ENCODE assay signal across 8 mouse cellular contexts in the genomic region with DNA sequence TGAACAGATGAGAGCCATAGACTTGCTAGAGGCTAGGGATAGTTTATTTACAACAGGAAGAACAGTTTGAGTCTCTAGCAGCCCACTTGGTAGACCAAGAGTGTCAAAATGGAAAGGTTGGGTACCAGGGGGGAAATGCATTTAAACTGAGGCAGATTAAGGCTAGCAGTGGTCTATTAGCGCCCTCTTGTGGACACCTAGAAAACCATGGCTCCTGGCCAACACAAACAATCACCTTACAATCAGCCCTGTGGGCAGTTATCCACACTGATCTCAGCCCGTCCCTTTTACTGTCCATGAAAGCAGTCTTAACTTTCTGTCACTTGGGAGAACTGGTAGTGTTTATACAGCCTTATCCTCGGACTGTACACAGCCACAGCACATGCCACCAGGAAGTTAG. TPM values are rescaled to one million over a fixed set of nuclear protein-coding genes. Genes with fewer than 3 reads are reported as not detected.
A peak's percentile ranks its signal among the peaks of the same experiment; 100 is the strongest.
DNase-seq lines count a peak whose midpoint lies in the region; ATAC-seq and TF ChIP-seq lines count a peak whose summit lies in the region.

No protein-coding gene starts in this region.

- intact Hi-C loops in left cerebral cortex, postnatal 4 days (cut with DNase I), result loop anchor here (2.0 to 5.0 kb wide), 2 partner anchors 62 to 354 kb away; no protein-coding TSS in a partner anchor

- TF ChIP-seq POLR2A in thymus, adult 2 months (IDR thresholded peaks at IDR 0.05; ENCODE audit: control insufficient read depth, extremely low read depth, insufficient read depth, low read length, poor library complexity), result no peak

- no peak overlapping the region for H3K4me2 ChIP-seq in forebrain, embryonic 11.5 days (ENCODE audit: low read depth, low read length, severe bottlenecking)
- H3K4me2 ChIP-seq in hindbrain, postnatal 0 days (ENCODE audit: low read depth, low read length), result no peak overlapping the region
- H3K4me2 ChIP-seq in neural tube, embryonic 11.5 days (ENCODE audit: low read depth), result no peak overlapping the region

- H3K27ac ChIP-seq in thymus, adult 2 months (ENCODE audit: control insufficient read depth, insufficient read depth, low read length), result no peak overlapping the region
- H3K27ac ChIP-seq in forebrain, embryonic 11.5 days (ENCODE audit: low read depth, low read length), result no peak overlapping the region
- H3K27ac ChIP-seq in hindbrain, postnatal 0 days, result no peak overlapping the region
- no peak overlapping the region for H3K27ac ChIP-seq in neural tube, embryonic 11.5 days (ENCODE audit: low read depth, low read length)

- no peaks in the 10 kb centered on the region for H3K9me3 ChIP-seq in forebrain, embryonic 11.5 days (ENCODE audit: control insufficient read depth, low read length)
- no peaks in the 10 kb centered on the region for H3K9me3 ChIP-seq in hindbrain, postnatal 0 days (ENCODE audit: low read length)
- no peaks in the 10 kb centered on the region for H3K9me3 ChIP-seq in neural tube, embryonic 11.5 days (ENCODE audit: control insufficient read depth, low read length)

- TF ChIP-seq CTCF in thymus, adult 2 months (IDR thresholded peaks at IDR 0.05; ENCODE audit: borderline replicate concordance, control insufficient read depth, extremely low read depth, insufficient read depth, low read length, poor library complexity), result no peak
- TF ChIP-seq CTCF in hindbrain, postnatal 0 days (IDR thresholded peaks at IDR 0.05; ENCODE audit: low read depth), result peak; percentile 98

- peaks cover 18% of the 10 kb centered on the region for H3K36me3 ChIP-seq in thymus, adult 2 months (ENCODE audit: control insufficient read depth, insufficient read depth, low read length)
- H3K36me3 ChIP-seq in forebrain, embryonic 11.5 days (ENCODE audit: control insufficient read depth, insufficient read depth, low read length), result peaks cover 13% of the 10 kb centered on the region
- H3K36me3 ChIP-seq in hindbrain, postnatal 0 days (ENCODE audit: insufficient read depth, low read length), result peaks cover 22% of the 10 kb centered on the region; the same call in 1 of the 2 replicates
- H3K36me3 ChIP-seq in neural tube, embryonic 11.5 days (ENCODE audit: control insufficient read depth, insufficient read depth, low read length), result peaks cover 9% of the 10 kb centered on the region

- 3% methylated on average over 3 of the region's 3 CpGs for WGBS in thymus, adult 2 months
- WGBS in forebrain, embryonic 11.5 days, result 13% methylated on average over 3 of the region's 3 CpGs
- 2% methylated on average over 3 of the region's 3 CpGs for WGBS in hindbrain, postnatal 0 days
- WGBS in neural tube, embryonic 11.5 days, result 3% methylated on average over 3 of the region's 3 CpGs

- peak; percentile 22 for ATAC-seq in forebrain, embryonic 11.5 days (replicated peaks; ENCODE audit: low FRiP score)
- peak; percentile 24 for ATAC-seq in hindbrain, postnatal 0 days
- no peak for ATAC-seq in neural tube, embryonic 11.5 days (ENCODE audit: insufficient read depth, low FRiP score, low TSS enrichment)

- H3K4me3 ChIP-seq in thymus, adult 2 months (ENCODE audit: control insufficient read depth, insufficient read depth, low read length), result no peak overlapping the region
- no peak overlapping the region for H3K4me3 ChIP-seq in forebrain, embryonic 11.5 days (ENCODE audit: low read depth, low read length)
- no peak overlapping the region for H3K4me3 ChIP-seq in hindbrain, postnatal 0 days (ENCODE audit: low read length)
- H3K4me3 ChIP-seq in neural tube, embryonic 11.5 days (ENCODE audit: low read depth, low read length), result no peak overlapping the region

- no peaks in the 10 kb centered on the region for H3K27me3 ChIP-seq in thymus, adult 2 months (ENCODE audit: control insufficient read depth, insufficient read depth, low read length)
- no peaks in the 10 kb centered on the region for H3K27me3 ChIP-seq in forebrain, embryonic 11.5 days (ENCODE audit: control insufficient read depth, insufficient read depth, low read length)
- H3K27me3 ChIP-seq in hindbrain, postnatal 0 days (ENCODE audit: insufficient read depth, low read length), result no peaks in the 10 kb centered on the region
- no peaks in the 10 kb centered on the region for H3K27me3 ChIP-seq in neural tube, embryonic 11.5 days (ENCODE audit: control insufficient read depth, insufficient read depth, low read length)

- no peak overlapping the region for H3K9ac ChIP-seq in forebrain, embryonic 11.5 days (ENCODE audit: low read length)
- no peak overlapping the region for H3K9ac ChIP-seq in hindbrain, postnatal 0 days (replicated peaks; ENCODE audit: low read length)
- no peak overlapping the region for H3K9ac ChIP-seq in neural tube, embryonic 11.5 days (ENCODE audit: low read length)

- peaks cover 9% of the 10 kb centered on the region for H3K4me1 ChIP-seq in thymus, adult 2 months (replicated peaks; ENCODE audit: control insufficient read depth, insufficient read depth, low read length)
- H3K4me1 ChIP-seq in forebrain, embryonic 11.5 days (replicated peaks; ENCODE audit: control insufficient read depth, insufficient read depth, low read length), result peaks cover 7% of the 10 kb centered on the region
- H3K4me1 ChIP-seq in hindbrain, postnatal 0 days (ENCODE audit: insufficient read depth, low read length), result no peaks in the 10 kb centered on the region
- peaks cover 6% of the 10 kb centered on the region for H3K4me1 ChIP-seq in neural tube, embryonic 11.5 days (ENCODE audit: control insufficient read depth, insufficient read depth, low read length)

- DNase-seq in thymus, adult 2 months, result peak; percentile 57
- DNase-seq in thymus, adult 18-20 months, result no peak
- DNase-seq in c-Kit-negative CD71-positive TER-119-positive erythroid progenitor cells, embryonic 14.5 days (ENCODE audit: low read depth, low spot score), result peak; percentile 62
- DNase-seq in forebrain, embryonic 11.5 days (ENCODE audit: low spot score), result peak; percentile 77
- DNase-seq in hindbrain, postnatal 0 days (ENCODE audit: low spot score), result peak; percentile 90
- DNase-seq in left cerebral cortex, postnatal 4 days, result peak; percentile 64
- peak; percentile 72 for DNase-seq in neural tube, embryonic 11.5 days (ENCODE audit: low spot score)
- DNase-seq in thymus, postnatal 36 days, result peak; percentile 37 to 50

RNA-seq across cellular contexts. Expression of gene Eif1b, which starts 4.7 kb away (rescaled TPM):
- polyA plus RNA-seq in thymus, adult 2 months (2012; rRNA removed), result 94.4 and 113 TPM in 2 replicates
- 332 and 346 TPM in 2 replicates for polyA plus RNA-seq in forebrain, embryonic 11.5 days (2014; fragmentation: Nextera tagmentation; extraction: Ambion mirVana)
- 80.5 and 82.6 TPM in 2 replicates for total RNA-seq in hindbrain, postnatal 0 days (2014; rRNA removed)
- polyA plus RNA-seq in hindbrain, postnatal 0 days (2015; fragmentation: Nextera tagmentation; extraction: Ambion mirVana), result 325 and 329 TPM in 2 replicates
- 100 to 1,000 TPM; 229 to 238 TPM for total RNA-seq in left cerebral cortex, postnatal 4 days (2021)
- 248 and 271 TPM in 2 replicates for polyA plus RNA-seq in neural tube, embryonic 11.5 days (2014; fragmentation: Nextera tagmentation; extraction: Ambion mirVana)

RNA-seq across cellular contexts. Expression of gene Entpd3, which starts 42.9 kb away (rescaled TPM):
- polyA plus RNA-seq in thymus, adult 2 months (2012; rRNA removed), result 2.0 TPM in 2 replicates
- 0.32 TPM in 1 of 2 replicates, not detected in the other for polyA plus RNA-seq in forebrain, embryonic 11.5 days (2014; fragmentation: Nextera tagmentation; extraction: Ambion mirVana)
- total RNA-seq in hindbrain, postnatal 0 days (2014; rRNA removed), result 4.0 and 7.0 TPM in 2 replicates
- polyA plus RNA-seq in hindbrain, postnatal 0 days (2015; fragmentation: Nextera tagmentation; extraction: Ambion mirVana), result 3.7 and 4.4 TPM in 2 replicates
- 1 to 10 TPM; 5.4 to 5.6 TPM for total RNA-seq in left cerebral cortex, postnatal 4 days (2021)
- polyA plus RNA-seq in neural tube, embryonic 11.5 days (2014; fragmentation: Nextera tagmentation; extraction: Ambion mirVana), result 0.17 and 0.18 TPM in 2 replicates

Comparison
In these comparisons a context has a peak if more than half of its experiments do, and no peak if none do; other contexts are left out.
1. DNase-seq: peak in thymus, adult 2 months (single experiment), c-Kit-negative CD71-positive TER-119-positive erythroid progenitor cells, embryonic 14.5 days (single experiment), forebrain, embryonic 11.5 days (single experiment), hindbrain, postnatal 0 days (single experiment), left cerebral cortex, postnatal 4 days (single experiment), neural tube, embryonic 11.5 days (single experiment) and thymus, postnatal 36 days (2 of 2); none in thymus, adult 18-20 months (0 of 2).